Mouse (Mus musculus): ENCODE data around the gene Vmn1r160. TPM values are rescaled to one million over a fixed set of nuclear protein-coding genes. Genes with fewer than 3 reads are reported as not detected.

Gene Vmn1r160
- polyA plus RNA-seq (2017; shearing (Covaris generic)), result not detected

DNA sequence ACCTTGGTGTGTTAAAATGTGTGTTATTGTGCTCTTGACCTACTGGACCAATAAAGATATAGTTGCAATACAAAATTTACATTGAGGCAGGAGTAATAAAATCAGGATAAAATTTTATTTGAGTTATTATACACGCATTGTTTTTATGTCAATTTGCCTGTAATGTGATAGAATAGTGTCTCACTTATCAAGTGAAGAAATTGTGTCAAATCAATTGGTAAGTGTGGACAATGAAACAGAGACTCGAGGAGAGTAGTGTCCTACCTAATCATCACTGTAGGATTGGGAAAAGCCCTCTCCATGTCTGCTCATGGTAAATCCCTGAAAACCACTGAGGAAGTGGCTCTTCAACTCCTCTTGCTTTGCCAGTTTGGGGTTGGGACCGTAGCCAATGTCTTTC, at the start of gene Vmn1r160:
Gene Vmn1r160, plus strand, starts transcription at position 301 of the 400 bp plus-strand sequence.

DNA sequence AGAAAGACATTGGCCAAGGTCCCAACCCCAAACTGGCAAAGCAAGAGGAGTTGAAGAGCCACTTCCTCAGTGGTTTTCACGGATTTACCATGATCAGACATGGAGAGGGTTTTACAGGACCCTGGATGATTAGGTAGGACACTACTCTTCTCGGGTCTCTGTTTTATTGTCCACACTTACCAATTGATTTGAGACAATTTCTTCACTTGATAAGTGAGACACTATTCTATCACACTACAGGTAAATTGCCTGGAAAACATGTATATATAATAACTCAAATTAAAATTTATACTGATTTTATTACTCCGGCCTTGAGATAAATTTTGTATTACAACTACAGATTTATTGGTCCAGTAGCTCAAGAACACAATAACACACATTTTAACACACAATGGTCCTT, 27.5 kb upstream of the Vmn1r160 start, which contains the start of gene Vmn1r159:
Gene Vmn1r159, minus strand, starts transcription at position 101 of the 400 bp plus-strand sequence.

Other genes starting within 250 kb of the Vmn1r160 start
- gene Vmn1r155, start 213.2 kb upstream of the Vmn1r160 start, polyA plus RNA-seq (2017; shearing (Covaris generic)), result not detected
- gene Gm8693, start 178.9 kb upstream of the Vmn1r160 start, polyA plus RNA-seq (2017; shearing (Covaris generic)), result not detected
- not detected for gene Gm4567, start 151.5 kb upstream of the Vmn1r160 start, polyA plus RNA-seq (2017; shearing (Covaris generic))
- not detected for gene Vmn1r157, start 109.5 kb upstream of the Vmn1r160 start, polyA plus RNA-seq (2017; shearing (Covaris generic))
- gene Vmn1r158, start 80.4 kb upstream of the Vmn1r160 start, polyA plus RNA-seq (2017; shearing (Covaris generic)), result not detected
- not detected for gene Vmn1r159, start 27.6 kb upstream of the Vmn1r160 start, polyA plus RNA-seq (2017; shearing (Covaris generic))
- gene Gm4214, start 113.4 kb downstream of the Vmn1r160 start, polyA plus RNA-seq (2017; shearing (Covaris generic)), result not detected
- not detected for gene Gm4216, start 148.7 kb downstream of the Vmn1r160 start, polyA plus RNA-seq (2017; shearing (Covaris generic))
- not detected for gene Vmn1r163, start 184.3 kb downstream of the Vmn1r160 start, polyA plus RNA-seq (2017; shearing (Covaris generic))
- gene Gm8720, start 196.2 kb downstream of the Vmn1r160 start, polyA plus RNA-seq (2017; shearing (Covaris generic)), result not detected

Data from inflammation-experienced regulatory T-cells, adult 16 weeks (primary cell).